Mouse (Mus musculus) forelimb bud, embryonic 11.5 days (tissue): ENCODE measurements at regions not wholly inside any gene's neighbourhood (a gene's known extent, or its start where the extent isn't known, plus 50 kb on each side); places are given as distances from the start of the nearest gene placed in this dataset.

Experiments used
- DNase-seq: peaks from one replicate; pipeline ENCODE4 v3.0.0-alpha.2; 2012; ENCODE audit warnings: low read depth, low spot score

DNA sequence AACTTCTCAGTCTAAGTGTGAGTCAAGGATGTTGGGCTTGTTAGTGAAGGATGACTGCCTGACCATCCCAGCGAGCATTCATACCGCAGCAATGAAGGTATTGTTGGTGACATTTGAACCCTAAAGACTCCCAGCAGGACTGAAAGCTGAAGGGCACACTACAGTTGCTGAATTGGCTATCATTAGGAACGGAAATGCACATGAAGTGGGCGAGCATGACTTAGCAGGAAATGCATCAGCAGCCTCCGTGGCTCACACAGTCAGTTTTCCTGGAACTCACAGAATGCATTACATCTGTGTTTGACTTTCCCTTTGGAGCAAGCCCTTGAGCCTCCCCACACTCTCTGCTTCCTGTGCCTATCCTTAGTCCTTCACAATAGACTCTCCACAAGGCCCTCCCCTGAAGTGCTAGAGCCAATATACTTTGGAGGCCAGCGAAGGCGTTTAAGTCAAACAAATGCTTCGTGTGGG, 63.9 kb downstream of the Tmco5 start:
- DNase-seq, result no peak

DNA sequence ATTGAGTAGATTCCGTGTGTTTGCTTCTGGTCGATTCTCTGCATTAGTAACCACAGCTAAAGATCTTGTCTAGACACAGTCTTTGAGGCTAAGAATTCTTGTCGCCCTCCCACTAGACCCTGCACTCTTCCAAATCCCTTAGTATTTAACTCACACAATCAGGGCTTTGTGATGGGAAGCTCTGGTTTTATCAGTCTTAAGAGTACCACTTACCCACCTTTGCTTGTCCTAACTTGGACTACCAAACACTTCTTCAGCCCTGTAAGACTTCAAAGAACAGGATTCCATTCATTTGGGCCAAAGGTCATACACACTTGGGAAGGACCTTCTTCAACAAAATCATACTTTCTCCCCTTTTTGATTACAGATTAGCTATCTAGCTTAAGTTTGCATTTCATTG, 70.0 kb downstream of the Tmco5 start:
- no peak for DNase-seq

DNA sequence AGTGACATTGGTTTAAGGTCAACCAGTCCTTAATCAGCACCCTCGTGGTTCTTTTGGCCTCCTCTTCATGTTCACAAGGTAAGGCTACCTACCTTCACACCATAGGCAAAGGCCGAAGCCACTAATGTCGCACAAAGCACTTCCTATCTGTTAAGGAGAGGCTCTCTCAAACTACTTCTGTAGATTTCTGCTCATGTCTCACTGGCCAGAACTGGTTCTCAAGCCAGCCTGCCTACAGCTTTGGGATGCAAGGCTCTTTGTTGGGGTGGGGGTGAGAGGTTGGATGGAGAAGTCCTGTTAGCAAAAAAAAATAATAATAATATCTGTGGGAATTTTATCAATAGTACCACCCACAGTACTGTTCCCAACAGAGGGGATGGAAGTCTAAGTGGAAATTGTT, 71.2 kb downstream of the Tmco5 start:
- DNase-seq, result no peak

DNA sequence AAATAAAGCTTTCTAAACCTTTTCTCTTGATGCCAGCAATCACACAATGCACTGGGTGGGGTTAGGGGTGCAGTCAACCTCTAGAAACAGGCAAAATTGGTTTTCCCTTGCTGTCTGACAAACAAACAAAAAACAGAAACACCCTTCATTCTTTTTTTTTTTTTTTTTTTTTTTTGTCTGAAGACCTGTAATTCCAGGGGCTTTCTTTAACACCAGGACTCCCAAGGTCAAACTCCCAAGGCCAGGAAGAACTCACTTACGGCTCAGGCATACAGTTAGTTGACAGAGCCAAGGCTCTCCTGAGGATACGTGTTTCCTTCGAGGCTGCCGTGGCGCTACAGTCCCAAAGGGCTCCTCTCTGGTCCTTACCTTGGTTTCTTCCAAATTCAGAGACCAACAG, 71.7 kb downstream of the Tmco5 start:
- DNase-seq, result no peak

DNA sequence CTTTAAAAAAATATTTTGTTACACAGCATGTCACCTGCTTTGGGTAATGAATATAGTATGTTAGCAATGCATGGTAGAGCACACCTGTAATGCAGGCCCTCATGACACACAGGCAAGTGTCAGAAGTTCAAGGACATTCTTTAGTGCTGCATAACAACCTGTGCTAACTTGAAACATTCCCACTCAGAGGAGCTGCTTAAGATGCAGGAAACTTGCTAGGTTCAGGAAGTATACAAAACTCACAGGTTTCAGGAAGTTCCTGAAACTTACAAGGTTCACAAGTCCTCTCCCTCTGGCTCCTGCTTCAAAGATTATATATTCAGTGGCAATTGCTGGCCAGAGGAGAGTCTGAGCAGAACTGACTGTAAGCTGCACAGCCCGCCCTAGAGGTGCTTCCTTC, 73.0 kb downstream of the Tmco5 start:
- DNase-seq, result no peak

DNA sequence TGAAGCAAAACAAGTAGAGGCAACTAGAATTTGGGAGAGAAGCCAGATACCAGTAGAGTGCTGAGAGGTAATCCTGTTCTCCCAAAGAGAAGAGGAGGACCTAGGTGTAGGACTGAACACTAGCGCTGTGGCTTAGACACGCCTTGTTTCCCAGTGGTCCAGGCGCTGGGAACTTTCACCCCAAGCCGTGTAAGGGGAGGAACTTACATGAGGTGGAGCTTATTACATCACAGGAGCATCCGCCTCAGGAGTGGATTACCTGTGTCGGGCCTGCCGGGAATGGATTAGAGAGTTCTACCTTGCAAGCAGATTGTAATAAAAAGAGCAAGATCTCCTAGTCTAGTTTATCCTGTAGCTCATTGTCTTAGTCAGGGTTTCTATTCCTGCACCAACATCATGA, 75.8 kb downstream of the Tmco5 start:
- no peak for DNase-seq

DNA sequence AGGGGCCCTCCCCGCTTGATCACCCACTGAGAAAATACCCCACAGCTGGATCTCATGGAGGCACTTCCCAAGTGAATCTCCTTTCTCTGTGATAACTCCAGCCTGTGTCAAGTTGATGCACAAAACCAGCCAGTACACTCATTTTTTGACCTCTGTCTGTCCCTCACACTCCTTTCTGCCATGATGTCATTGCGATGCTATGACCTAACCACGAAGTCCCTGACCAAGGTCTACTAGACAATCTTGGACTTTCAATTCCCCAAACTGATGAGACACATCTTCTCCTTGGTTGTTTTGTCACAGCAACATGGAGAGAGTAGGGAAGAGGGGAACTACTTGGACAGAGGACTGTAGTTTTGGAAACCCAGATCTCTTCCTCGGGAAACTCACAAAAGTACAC, 76.4 kb downstream of the Tmco5 start:
- no peak for DNase-seq

DNA sequence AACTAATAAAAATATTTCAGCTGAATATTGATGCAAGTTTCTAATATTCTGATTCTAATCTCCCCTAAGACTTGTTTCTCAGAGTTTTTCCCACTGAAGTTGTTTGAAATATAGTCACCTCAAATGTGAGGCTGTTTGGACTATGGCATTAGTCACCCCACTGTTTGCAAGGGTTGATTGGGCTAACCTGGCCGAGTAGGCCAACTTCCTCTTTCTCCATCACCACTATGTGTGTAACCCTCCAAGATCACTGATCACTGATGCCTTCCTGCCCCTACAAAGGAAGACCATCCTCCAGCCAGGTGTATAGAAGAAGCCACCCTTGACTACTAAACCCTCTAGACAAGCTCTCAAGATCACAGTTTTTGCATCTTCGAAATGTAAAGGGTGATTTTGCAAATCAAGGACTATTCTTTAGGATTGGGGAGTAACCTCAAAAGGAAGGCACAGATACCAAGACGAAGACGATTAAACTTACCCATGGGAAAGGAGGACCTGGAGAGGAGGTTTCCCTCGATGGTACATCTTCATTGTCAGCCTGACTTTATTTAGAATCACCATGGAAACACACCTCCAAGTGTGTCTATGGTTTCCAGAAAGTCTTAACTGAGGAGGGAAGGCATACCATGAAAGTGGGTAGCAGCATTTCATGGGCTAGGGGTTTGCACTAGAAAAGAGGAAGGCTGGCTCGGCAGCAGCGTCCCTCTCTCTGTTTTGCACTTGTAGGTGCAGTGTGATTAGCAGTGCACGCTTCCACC, 84.8 kb downstream of the Tmco5 start:
- DNase-seq, result no peak

DNA sequence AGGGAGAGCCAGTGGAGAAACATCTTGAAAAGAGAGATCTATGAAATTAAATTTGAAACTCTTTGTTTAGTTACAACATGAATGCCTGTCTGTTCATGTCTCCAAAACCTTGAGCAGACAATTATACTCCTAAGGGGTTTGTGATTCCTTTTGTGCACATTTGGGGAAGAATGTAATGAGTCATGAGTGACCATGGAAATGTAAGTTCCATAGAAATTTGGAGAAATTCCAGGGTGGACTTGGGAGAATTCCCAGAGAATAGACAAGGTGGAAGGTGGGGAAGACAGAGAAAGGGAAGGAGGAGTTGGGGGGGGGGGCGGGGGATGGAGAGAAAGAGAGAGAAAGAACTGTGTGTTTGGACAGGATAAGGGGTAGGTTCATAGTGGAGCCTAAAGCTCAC, 87.8 kb downstream of the Tmco5 start:
- no peak for DNase-seq

DNA sequence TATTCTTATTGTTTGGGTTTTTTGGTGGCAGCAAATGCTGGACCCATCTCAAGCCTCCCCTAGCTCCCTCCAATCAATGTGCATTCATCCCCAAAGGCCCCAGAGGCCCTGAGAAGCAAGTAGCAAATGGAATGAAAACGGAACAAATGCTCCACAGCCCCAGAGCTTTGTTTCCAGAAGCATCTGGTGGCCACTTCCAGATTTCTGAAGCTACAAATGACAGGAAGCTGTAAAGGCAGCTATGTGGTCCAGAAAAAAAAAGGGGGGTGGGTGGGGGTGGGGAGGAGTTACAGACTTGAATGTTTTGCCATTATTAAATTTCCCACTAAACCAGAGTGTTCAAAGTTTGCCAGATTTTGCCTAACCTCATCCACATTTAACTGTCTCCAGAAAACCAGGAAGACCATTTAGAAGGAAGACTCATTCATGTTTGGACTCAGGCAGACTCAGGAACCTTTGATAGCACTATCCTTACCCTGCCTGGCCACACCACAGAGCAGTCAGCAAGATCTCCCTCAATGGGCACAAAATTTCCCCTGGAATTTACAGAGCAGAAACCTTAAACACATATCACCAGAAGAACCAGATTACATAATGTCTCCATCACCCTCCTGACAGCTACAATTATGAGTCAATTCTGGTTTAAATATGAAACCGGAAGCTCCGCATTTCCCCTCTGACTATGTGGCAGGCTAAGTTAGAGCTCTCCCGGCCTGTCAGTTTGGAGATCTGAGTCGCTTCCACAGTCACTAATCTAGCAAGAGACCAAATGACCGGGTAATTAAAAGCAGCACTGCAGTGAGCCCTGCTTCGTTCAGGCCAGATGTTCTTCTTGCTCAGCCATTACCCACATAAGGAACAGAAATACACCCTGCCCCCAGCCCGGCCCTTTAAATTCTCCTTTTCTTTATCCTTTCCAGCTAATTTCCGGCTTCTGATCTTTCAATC, 93.4 kb downstream of the Tmco5 start:
- DNase-seq, result peak; percentile 89

DNA sequence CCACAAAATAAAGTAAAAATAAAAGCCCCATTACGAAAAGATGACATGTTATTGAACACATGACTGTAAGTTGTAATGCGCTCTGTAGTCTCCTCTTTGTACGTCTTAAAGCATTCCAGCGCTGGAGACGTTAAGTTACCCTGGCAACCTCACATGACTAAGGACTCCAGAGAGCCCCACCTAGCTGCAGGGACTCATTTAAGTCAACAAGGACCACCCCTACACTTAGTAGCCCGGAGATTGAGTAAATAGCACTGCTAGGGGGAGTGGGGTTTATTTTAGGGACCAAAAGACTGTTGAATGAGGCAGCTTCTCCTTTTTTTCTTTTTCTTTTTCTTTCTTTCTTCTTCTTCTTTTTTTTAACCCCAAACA, 94.1 kb downstream of the Tmco5 start:
- DNase-seq, result peak; percentile 89

DNA sequence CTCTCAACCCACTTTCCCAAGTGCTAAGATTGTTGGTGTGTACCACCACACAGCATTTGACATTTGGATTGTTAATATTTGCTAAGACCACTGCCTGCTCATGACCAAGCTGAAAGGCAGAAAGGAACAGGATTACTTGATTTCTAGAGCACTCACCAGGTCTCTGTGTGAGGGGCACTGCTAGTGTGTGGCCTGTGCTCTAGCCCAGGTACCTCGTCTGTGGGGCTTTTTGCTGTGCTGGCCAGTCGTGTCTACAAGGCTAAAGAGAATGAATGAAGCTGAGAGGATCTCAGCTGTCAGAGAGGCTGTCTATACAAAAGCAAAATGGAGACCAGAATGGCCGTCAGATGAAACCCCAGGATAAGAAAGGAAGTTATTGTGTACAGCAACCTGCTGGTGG, 95.0 kb downstream of the Tmco5 start:
- DNase-seq, result no peak

DNA sequence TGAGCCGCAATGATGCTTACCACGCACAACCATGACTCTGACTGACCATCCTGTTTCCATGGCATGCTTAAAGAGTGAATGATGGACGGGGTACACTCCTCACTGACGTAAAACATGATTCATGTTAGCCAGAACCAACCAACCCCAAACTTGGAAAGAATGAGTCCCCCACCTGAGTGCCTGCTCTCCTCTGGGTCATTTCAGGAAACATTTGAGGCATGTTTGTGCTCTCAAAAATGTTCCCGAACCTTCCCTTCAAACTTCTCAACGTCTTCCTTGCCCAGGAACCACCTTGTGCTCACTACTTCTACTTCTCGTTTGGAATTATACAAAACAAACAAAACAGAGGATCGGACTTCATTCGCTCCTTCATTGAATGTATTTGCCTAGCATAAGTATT, 95.7 kb downstream of the Tmco5 start:
- DNase-seq, result no peak

DNA sequence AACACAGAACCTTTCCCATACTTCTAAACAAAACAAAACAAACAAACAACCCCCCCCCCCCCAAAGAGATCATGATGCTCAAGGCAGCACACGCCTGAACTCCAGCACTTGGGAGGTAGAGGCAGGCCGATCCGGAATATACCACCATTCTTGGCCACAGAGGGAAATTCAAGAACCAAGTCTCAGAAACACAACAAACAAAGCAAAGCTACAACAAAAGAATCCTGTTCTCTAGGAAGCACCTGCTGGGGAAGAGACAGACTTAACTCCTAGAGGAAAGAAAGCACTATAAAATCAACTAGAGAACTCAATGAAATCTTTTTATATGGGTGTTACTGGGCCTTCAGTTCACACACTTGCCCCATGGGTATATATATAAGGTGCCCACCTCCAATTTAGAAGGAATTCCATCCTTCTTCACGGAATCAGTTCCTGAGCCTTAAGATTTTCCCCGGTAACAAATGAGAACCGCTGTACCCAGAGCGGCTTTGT, 96.1 kb downstream of the Tmco5 start:
- no peak for DNase-seq

DNA sequence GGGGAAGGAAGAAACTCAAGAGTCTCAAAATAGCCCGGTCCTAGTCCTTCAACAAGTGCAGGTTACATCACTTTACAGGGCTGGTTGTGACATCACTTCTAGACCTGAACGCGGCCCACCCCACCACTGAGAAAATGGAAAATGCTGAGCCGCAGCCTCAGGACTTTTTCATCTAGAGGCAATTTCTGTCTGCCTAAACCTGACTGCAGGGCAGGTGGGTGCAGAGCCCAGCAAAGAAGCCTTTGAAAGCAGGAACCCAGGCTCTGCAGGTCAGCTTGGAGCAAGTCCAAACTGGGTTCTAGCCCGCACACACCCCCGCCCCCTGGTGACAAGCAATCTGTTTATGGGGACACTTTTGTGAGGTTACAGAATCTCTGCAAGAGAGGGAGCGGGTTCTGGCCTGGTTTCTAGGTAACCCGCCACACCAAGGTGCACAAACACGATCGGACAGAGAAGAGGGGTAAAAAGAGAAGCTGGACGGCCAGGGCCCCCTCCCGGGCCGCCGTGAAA, 96.7 kb downstream of the Tmco5 start:
- DNase-seq, result no peak

DNA sequence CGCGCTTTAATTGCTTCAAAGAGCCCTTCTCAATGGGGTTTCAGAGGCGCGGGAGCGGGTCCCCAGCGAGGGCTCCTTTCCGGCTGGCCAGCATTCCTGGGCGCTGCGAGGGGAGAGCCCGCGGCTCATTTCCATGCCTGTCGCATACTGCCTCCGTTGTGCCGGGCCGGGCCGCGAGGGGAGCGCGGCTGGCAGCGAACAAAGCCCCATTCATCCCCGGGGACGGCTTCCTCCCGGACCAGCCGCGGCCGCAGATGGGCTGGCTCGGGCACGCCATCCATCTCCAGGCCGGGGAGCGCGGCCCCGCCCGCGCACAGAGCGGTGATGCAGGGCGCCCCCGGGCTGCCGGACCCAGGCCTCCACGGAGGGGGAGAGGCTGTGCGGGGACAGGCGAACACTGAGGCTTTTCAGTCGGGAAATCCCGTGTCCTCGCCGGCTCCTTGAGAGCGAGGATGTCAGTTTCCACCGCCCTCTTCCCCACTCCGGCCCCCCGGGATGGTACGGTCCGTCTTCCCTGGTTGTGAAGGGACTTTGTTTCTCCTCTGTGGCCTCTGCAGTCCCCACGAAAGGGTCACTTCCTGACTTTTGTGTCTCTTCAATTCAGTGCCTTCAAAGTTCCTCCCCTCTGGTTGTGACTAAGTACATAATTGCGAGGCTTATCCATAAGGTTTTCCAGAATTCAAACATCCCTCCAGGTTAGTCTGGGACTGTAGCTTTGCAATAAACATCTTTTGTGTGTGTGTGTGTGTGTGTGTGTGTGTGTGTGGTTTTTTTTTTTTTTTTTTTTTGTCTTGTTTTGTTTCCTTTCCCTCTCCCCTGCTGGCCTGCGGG, 97.3 kb downstream of the Tmco5 start:
- DNase-seq, result peak; percentile 88

DNA sequence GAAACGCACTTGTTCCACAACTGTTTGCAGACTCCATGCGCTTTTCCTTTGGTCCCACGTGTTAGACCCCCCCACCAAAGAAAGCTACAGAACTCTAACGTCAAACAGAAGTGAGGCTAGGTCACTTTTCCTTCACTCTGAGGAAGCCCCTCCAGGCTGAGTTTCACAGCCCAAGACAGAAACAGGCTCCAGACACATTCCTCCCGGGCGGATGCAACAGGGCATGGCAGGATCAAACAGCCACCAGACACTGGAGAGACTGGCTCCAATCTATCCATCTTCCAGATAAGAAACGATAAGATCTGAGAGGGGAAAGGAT, 97.9 kb downstream of the Tmco5 start:
- DNase-seq, result peak; percentile 72

DNA sequence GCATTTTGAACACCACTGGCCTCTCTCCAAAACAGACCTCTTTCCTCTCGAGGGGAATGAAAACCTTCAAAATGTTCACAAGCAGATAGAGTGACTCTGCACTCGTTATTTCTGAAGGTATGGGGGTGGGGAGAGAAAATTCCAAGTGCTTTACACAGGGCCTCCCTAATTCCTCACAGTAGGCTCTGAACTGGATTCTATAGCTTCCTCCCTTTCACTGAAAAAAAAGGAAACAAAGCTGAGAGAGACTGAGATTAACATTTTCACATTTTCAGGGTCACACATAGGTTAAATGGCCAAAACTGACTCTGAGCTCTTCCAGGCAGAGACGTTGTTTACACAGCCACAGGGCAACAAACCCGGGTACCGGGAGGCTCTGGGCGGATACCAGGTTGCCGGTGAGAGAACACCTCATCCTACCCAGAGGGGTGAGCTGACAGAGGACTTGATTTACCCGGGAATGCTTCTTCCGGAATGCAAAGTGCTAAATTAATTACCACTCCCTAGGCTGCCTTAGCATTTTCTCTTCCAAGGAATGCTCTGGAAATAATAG, 98.5 kb downstream of the Tmco5 start:
- DNase-seq, result peak; percentile 34

DNA sequence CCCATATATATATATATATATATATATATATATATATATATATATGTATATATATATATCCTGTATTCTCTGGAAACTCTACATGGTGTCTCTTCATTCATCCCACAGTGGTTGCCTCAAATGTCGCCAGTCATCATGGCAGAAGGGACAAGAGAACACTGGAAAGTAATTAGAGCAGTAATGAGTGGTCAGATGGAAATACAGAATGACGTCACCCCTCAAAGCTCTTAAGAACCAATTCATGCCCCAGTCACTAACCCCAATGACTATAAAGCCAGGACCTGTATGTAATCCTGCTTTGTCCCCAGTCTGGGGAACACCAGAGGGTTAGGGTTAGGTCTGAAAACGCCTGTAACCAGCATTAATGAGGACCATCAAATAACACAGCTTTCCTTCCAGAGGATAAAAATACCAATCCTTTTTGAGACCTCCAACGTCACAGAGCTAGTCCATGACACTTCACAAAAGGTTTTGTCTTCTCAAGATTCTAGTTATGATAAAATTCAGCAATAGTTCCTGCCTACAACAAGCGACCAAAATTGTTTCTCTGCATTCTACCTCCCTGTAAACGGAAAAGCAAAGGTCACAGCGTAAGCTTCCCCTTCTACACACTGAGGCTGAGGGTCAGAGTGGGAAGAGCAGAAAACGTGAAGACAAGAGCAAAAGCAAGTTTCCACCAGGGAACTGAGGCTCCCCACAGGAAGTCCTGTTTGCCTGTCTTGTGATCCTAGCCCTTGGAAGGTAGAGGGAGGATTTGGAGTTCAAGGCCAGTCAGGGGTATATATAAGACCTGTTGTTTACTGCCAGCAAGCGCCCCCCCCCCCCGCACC, 99.5 kb downstream of the Tmco5 start:
- DNase-seq, result no peak

DNA sequence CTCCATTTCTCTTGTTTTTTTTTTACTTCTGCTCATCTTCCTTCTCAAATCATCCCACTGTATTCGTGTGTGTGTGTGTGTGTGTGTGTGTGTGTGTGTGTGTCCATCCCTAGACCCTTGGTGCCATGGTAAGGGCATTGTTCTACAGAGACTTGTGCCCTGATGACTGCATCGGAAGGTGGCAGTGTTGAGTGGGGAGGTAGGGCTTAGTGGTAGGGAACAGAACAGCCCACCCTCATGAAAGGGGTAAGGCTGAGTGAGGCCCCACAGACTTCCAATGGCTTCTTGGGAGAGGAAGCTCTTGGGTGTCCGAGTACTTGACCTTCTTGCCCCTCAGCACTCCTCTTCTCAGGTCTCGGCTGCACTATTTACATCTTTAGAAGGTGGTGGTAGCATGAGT, 100.3 kb downstream of the Tmco5 start:
- DNase-seq, result no peak
